Mouse (Mus musculus): ENCODE results near the gene Actb.

GRCm38 (mm10) chr5:142880806-142881516 is 25.6 kb downstream of the Actb start:
- no peak for TF ChIP-seq CTCF (IDR thresholded peaks at IDR 0.05; ENCODE audit: borderline replicate concordance, extremely low read depth, insufficient read depth, insufficient read length)
- no peak for TF ChIP-seq POLR2A (IDR thresholded peaks at IDR 0.05; ENCODE audit: borderline replicate concordance, extremely low read depth, insufficient read depth, insufficient read length, poor library complexity, severe bottlenecking)
